Mouse (Mus musculus): ENCODE data around the gene Prss8. TPM values are rescaled to one million over a fixed set of nuclear protein-coding genes. Genes with fewer than 3 reads are reported as not detected.
A peak's percentile ranks its signal among the peaks of the same experiment; 100 is the strongest.
"Not testable (repeated sequence)": the region's sequence is repeated elsewhere in the genome, so short reads cannot be mapped to it uniquely, and the experiment has no call there.

Gene Prss8
- total RNA-seq (2022), result not detected

DNA sequence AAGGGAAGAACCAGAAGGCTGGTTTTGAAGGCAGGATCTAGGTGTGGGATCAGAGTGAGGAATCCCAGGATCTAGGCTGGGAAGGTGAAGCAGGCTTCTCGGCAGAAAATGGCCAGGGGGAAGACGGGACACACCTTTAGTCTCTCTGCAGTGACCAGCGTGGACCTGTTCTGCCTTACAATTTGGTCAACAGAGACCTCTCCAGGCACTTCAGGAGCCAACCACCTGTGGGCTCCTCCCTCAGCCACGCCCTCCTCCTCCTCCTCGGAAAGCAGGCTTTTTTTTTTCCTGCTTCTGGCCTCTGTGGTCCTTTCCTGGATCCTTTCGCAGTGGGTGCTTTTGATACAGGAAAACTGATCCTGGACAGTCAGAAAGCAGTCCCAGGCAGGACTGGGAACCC lies at the start of gene Prss8:
Gene Prss8 (minus strand): TSS at position 182 of the 400 bp plus-strand sequence.
- DNase-seq (ENCODE audit: low spot score in 2 of 2), result no peak

DNA sequence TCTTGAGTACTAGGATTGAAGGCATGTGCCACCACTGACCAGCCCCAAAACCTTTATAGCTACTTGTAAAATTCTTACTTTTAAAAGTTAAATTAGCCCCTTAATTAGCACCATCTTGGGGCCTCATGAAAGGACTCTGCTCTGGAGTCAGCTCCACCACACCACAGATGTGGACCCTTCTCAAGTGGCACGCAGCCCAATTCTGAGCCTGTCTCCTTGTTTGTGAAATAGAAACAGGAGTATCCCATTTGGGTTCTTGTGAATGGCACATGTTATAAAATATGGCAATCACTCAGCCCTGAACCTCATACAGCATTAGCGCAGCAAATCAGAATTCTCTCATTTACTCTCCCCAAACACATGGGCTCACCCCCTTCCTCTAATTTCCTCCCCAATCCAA lies 49.0 kb upstream of the Prss8 start:
- no peak for DNase-seq (ENCODE audit: low spot score in 2 of 2)

DNA sequence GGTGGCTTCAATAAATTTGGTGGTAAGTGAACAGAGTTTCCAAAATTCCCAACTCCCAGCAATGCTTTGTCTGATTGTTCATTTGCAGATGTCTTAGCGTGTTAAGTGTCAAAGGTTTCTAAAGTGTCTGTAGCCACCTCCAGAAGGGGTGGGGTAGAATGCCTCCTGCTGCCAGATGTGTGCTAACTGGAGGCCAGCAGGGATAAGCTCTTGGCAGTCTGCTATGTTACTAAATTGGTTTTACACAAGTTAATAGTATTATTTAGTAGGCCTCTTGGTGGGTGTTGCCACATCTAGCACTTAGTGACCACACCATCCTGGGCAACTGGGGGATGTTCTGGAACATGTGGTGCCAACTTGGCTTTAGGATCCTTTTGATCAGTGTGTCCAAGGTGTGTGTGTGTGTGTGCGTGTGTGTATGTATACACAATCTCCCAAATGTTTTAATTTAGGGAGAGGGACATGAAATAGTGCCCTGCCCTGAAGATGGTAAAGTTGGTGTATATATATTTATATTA lies 44.6 kb upstream of the Prss8 start:
- no peak for DNase-seq (ENCODE audit: low spot score in 2 of 2)

DNA sequence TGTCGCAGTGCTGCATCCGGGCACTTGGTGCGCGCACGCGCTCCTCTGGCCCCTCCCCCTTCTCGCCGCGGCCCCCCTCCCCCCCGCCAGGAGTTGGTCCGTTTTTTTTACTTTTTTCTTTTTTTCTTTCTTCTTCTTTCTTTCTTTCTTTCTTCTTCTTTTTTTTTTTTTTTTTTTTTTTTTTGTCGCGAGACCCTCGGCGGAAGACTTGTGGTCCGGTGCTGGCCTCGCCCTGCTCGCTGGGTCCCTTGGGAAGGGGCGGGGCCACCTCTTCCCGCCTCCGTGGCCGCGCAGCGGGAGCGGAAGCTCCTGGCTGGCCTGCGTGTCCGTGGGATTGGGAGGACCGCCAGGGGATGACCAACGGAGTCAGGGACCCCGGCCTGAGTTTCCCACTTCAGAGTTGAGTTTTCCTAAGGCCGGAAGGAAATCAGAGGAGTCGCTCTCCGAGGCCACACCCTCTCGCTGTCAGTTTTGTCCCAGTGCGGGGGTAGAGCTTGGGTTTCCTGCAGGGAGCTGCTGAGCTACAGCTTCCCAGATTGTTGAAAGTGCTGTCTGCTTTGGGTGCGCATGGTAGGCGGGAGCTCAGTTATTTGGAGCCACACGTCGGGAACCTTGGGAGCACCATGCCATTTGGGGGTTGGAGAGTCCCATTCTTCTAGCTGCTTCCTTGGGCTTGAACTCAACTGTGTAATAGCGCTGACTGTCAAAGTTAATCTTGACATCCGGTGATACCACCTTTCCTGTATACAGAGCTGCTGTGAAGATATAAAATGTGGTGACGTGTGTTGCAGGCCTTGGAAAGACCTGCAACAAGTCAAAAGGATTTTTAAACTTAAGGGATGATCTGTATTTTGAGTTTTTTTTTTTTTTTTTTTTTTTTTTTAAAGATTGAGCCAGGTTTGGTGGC lies 38.3 kb upstream of the Prss8 start:
- peak; percentile 70 to 77 for DNase-seq (ENCODE audit: low spot score in 2 of 2)

DNA sequence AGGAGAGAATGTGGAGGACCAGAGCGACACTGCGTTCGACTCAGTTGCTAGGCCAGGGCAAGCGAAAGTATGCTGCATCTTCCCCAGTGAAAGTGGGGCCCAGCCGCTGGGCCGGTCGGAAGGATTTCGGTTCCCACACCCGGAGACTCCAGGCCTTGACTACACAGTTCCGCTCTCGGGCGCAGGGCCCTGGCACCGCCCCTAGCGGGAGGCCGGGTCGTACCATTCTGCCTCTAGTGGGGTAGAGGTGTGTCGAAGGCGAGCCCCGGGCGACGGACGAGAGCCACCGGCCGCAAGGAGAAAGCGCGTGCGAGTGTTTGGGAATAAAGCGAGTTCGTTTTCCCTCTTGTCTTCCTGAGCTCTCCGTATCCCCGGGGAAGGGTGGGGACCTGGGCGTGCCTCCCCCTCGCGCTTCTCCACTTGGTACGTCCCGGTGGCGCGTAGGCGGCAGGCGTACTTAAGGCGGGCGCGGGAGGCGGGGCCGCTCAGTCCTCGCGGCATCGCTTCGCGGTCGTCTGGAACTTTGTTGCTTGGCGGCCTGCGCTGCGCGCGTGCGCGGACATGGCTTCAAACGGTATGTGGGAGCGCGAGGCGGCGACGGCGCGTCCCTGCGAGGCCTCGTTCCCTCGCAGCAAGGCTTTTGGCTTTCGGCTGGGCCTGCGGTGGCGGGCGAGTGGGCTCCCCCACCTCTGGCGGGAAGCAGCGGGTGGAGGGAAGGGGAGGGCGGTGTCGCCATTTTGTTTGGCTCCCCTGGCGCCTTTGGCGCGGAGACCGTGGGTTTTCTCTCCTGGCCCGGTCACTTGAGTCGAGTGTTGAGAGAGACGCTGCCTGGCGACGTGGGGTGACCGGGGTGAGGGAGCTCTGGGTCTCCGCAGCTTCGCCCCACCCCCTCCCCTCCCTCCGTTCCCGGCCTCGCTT lies 37.4 kb upstream of the Prss8 start, which contains the start of gene Fus:
Gene Fus (plus strand): TSS at position 454 of the 918 bp plus-strand sequence.
- peak; percentile 92 to 94 for DNase-seq (ENCODE audit: low spot score in 2 of 2)

DNA sequence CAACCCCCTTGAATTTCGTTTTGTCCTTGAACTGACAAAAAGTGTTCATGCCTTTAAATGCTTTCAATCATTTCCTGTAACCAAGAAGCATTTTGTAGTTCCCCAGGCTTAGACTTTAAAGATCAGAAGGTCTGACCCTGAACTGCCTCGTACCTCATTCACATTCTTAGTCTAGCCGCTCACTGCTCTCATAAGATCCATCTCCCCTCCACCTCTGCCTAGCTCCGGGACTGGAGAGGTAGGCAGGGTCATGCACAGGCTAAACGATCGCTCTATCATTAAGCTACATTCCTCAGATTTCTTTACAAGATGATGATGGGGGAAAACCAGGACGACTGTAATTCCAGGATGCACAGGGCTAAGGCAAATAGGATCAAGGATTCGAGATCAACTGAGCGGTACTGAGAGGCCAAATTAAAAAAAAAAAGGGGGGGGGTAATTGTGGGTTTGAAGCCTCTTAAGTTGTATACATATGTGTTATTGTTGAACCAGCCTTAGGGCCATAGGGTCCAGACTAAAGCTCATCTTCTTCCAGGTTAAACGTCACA lies 36.5 kb upstream of the Prss8 start:
- DNase-seq (ENCODE audit: low spot score in 2 of 2), result peak in 1 of 2 experiments; percentile 4

DNA sequence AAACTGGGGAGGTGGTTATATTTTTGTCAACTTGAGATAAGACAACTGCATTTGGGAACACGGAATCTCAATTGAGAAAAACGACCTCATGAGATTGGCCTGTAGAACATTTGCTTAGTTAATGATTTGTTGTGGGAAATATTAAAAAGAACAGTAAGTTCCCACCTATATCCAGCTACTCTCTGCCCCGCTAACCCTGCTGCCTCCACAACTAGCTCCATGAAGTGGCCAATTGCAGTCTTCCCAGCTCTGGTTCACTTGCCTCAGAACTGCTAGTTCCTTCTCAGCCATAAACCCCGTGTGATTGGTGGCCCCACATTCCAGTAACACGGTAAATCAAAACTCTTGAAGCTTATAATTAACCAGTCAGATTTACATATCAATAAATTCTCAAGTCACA lies 29.5 kb upstream of the Prss8 start:
- DNase-seq (ENCODE audit: low spot score in 2 of 2), result no peak

DNA sequence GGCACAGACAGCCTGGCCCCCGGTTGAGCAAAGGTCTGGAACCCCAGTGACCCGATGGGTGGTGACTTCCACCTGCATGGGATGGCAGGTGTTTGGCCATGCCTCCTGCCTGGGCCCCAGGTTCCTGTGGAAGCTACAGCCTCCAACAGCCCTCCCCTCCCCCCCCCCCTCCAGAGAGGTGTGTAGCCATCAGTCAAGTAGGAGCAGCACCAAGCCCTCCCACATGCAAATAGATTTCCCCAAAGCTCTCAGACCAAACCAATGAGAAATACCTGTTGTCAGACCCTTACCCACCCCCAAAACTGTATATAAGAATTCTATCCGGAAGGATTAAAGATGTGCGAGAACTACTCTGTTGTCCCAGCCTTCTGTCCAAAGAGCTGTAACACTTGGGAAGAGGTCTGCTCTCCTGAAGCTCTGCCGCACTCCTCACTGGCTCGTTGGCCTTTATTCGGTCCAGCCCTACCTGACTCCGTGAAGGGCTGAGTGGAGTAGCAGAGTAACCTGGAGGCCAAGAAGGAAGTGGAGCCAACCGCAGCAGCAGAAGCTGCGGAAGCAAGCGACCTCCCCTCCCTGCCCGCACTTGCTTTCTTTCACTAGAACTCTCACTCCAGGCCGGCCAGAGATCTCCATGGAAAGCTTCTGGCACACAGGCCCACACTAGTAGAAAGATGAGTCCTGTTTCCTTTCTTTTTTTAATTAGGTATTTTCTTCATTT lies 23.1 kb upstream of the Prss8 start:
- DNase-seq (ENCODE audit: low spot score in 2 of 2), result no peak

DNA sequence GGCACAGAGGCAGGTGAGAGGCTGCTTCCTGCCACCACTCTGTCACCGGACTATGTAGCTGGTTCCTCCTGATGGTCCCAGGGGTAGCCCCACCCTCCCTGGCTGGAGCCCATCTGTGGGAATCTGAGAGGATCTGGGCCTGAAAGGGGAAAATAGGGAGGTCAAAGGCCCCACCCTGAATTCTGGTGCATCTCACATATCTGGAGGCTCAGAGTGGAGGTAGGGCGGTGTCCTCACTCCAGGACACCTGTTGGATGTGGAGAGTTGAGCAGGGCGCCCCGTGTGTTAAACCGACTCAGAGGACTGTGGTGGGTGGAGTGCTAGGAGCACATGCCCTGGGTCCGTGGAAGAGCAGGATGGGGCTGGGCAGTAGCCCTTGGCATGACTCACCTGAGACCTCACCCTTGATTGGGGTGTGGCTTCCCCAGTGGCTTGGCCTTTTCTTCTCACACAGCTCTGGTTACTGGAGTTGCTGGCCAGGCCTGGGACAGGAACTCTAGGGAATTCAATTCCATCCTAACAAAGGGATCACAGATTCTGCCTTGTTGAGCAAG lies 16.6 kb upstream of the Prss8 start, which contains the start of gene Prss36:
Gene Prss36 (minus strand): TSS at position 256 of the 554 bp plus-strand sequence.
- no peak for DNase-seq (ENCODE audit: low spot score in 2 of 2)

DNA sequence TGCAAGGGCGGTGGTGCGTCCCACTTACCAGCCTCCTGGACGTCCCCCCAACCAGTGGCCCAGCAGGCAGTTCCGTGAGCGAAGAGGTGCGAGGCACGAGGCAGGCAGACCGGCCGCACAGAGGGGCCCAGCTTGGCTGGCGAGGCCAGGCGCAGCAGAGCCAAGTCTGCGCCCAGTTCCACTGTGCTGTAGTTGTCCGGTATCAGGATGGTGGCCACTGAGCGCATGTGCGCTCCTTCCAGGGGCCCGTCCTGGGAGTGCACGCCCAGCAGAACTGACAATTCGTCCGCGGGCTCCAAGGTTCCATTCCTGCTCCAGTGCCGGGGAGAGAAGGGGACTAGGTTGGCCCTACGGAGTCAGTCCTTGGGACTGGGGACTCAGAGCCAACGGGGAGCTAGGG lies 14.7 kb upstream of the Prss8 start:
- no peak for DNase-seq (ENCODE audit: low spot score in 2 of 2)

DNA sequence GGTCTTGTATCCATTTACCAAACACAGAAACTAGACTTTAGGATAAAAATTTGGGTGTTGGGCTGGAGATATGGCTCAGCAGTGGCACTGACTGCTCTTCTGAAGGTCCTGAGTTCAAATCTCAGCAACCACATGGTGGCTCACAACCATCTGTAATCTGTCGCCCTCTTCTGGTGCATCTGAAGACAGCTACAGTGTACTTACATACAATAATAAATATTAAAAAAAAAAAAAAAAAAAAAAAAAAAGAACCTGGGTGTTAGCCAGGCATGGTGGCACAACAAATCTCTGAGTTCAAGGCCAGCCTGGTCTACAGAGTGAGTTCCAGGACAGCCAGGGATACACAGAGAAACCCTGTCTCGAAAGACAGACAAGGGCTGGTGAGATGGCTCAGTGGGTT lies 12.2 kb upstream of the Prss8 start:
- not testable (repeated sequence) for DNase-seq (ENCODE audit: low spot score in 2 of 2)

DNA sequence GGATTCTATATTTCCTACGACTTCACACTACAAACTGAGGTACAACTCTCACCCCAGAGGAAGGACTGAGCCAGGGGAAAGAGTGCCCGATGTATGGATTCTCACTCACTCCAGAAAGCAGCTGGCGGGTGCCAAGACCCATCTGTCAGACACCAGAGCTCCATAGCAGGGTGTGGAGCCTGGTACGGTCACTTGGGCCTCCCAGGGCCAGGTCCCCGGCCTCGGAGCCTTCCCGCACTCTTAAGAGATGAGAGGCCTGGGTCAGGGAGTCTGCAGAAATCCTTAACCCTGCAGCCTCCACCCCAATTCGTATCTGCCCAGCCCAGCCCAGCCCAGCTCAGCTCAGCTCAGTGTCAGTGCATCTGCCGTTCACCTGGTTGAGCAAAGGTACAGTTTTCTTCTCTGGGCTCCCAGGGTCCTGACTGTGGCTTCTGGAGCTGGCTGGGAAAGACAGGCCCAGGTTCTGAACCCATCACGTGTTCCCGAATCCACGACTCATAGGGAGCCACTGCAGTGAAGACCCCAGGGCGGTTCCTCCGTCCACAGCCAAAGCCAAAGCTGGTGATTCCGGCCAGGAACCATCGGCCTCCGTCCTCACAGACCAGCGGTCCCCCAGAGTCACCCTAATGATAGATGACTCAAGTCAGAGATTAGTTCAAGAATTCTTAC lies 6.4 kb upstream of the Prss8 start:
- no peak for DNase-seq (ENCODE audit: low spot score in 2 of 2)

DNA sequence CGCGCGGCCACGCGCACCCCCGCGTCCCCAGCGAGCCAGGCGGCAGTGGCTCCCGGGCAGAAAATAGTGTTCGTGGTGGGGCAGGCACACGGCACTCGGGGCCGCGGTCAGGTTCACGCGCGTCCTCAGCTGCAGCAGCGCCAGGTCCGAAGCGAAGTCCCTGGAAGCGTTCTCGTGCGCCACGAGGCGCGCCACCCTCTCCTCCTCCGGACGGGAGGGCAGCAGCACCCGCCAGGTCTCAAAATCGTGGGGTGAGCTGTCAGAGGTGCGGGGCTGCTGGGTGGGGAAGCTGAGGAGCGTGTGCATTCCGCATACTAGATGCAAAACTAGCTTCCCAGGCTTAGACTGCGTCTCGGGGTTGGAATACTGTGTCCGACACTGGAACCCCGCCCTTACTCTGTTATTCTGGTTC lies 5.8 kb upstream of the Prss8 start:
- no peak for DNase-seq (ENCODE audit: low spot score in 2 of 2)

DNA sequence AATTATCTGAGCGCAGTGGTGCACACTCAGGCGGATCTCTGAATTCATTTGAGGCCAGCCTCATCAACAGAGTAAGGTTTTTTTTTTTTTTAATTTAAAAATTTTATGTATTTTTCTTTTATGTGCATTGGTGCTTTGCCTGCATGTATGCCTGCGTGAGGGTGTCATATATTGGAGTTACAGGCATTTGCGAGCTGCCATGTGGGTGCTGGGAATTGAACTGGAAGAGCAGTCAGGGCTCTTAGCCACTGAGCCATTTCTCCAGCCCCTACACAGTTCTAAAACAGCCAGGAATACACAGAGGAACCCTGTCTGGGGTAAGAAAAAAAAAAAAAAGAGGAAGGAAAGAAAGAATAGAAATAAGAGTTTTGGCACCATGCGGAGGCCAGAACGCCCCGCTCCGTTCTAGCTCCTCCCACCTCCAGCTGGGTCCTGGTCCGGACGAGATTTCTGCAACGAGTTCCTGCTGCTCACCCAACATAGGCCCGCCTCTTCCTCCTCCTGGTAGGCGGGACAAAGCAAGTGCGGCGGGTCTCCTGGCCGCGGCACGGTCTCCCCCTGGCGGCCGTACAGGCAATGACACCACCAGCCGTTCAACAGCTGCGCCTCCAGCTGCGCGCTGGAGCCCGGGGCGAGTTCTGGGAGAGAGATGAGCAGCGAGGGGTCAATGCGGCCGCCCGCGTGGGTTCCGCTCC lies 5.3 kb upstream of the Prss8 start:
- DNase-seq (ENCODE audit: low spot score in 2 of 2), result peak; percentile 90 to 95

DNA sequence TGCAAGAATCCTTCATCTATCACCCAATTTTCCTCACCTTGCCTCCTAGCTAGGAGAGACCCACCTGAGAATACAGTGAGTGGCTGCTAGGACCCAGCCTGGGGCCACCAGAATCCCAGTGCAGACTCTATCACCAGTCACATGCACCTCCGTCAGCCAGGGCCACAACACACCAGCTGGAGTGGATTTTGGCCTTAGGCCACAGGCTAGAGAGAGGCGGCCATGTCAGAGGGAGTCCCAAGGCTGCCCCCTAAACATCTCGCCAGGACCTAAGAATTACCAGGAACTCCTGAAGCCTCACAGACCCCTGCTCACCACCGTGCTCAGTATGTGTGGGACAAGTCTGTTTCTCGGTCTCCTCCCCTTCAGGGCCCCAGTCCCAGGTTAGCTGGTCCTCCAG lies 4.2 kb upstream of the Prss8 start:
- no peak for DNase-seq (ENCODE audit: low spot score in 2 of 2)

DNA sequence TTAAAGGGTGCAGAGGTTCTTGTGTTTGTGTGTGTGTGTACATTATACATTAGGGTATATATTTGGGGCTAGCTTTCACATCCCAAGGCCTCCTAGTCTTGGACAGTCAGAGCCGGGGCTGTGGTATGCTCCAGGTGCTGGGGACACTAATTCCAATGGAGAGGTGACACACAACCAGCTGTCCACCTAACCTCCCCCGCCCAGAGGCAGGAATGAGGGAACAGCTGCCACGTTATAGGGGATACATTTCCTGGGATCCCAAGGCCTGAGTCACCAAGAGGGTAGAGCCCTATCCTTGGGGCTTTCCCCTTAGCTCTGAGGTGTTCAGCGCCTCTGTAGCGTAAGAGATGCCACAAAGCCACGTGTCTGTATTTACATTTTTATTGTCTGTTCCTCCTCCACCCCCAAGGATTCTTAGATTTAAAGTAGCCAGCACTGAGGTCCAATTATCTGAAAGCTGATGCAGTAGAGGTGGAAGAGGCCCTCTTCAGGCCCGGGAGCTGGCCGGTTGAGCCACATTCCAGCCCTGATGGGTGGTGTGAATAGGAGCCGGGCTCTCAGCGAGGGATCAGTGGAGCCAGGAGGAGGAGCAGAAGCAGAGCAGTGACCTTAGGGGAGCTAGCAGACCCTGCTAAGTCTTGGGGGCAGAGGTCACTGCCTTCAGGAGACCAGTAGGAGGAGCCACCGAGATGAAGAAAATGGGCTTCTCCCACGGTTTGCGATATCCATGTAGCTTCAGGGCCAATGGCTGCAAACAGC lies 2.5 kb upstream of the Prss8 start:
- DNase-seq (ENCODE audit: low spot score in 2 of 2), result no peak

DNA sequence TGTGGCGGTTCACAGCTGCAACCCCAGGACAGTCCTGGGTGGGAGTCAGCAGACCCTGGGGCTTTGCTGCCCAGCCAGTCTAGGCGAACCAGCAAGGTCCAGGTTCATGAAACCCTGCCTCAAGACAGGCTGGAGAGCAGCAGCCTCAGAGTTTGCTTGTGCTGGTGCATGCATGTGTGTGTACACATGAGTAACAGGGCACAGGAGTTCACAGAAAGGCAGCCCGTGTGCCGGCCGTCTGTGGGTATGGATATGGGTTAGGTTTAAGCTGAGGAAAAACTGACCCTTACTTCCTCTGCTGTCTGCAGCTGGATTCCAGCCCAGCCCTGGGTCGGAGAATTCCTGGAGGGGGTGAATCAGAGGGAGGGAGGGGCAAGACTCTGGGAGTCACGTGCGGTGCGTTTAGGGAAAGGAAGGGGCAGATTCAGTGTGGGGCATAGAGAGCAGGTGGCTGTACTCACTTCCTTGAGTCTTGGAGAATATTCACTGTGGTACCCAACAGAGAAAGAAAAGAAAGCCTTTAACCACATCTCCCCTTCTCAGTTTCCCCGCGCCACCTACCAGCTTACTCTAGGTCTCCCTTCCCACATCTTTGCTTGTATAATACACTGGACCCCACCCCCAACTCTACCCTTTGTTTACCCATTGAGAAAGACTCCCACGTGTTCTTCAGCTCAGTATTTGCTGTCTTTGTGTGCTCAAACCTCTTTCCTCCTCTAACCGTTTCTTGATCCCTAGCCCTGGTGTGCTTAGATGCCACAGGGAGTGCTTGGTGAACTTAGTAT lies 1.6 kb upstream of the Prss8 start:
- no peak for DNase-seq (ENCODE audit: low spot score in 2 of 2)

DNA sequence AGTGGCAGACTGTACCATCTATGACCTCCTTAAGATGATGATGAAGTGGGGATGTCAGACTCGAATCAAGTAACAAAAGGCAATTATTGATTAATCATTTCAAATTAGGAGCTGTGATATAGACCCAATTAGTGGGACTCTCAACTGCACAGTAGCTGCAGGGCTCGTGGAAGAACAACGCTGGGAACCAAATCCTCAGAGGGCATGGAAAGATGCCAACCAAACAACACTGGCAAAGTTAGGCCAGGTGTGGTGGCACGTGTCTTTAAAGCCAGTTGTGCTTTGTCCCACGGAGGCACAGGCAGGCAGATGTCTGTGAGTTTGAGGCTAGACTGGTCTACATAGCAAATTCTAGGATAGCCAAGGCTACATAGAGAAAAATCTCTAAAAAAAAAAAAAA lies 732 bp upstream of the Prss8 start:
- DNase-seq (ENCODE audit: low spot score in 2 of 2), result no peak
